Mouse (Mus musculus): ENCODE measurements around the gene Itpr1. TPM values are rescaled to one million over a fixed set of nuclear protein-coding genes. Genes with fewer than 3 reads are reported as not detected.

Gene Itpr1
- polyA plus RNA-seq, 1 experiment from 2014 or later, result 5.0 TPM

DNA sequence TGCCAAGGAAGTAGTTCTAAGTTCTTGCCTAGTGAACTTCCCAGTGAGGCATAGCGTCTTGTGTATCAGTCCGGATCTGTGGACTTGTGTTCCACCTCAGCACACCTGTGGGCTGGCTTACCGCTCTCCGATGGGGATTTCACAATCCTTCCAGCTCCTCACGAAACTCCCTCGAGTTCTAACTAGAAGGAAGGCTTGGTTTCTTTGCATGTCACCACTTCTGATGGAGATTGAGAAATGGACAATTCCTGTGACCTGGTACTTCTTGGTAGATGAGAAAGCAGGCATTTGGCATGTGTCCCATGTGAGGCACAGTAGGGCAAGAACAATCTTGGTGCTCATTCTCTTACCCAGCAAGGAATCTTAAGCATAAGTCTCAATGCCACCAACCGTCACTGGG is 205.3 kb downstream of the Itpr1 start:
- no peak overlapping the region for H3K27ac ChIP-seq (replicated peaks)
- WGBS, result 92% methylated on average over 7 of the region's 7 CpGs
- ATAC-seq (ENCODE audit: low FRiP score, low read depth), result no peak

DNA sequence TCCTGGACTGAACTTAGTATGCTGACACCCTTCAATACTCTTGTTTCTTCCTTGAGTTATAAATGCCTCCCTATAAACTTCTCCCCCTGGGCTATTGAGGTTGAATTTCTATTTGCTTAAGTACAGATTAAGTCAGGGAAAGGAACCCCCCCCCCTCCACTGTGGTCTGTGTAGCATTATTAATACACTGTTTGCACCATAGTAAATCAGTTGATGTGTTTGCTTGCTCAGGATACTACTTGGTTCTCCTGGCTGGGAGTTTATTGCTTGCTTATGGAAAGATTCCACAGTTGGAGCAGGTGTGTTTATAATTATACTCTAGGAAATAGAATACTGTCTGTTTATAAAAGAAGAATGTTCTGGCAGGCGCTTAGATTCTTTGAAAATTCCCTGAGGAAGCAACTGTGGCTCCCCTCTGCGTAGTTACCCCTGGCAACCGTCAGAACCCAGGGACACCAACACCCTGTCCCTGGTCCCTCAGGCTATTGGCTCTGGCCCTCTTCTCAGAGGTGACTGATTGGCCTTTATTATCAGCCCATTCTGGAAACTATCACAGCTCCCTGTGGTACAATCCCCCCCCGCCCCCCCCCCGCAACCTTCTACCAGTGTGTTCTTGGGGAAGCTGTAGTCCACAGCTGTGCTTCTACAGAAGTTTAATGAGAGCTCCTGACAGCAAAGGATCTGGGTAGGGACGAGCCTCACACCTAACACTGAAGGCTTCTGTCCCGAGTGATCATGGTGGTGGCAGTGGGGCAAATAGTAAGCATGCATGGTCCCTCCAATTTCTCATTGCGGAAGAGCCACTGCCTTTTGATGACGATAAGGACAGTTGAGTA is 212.1 kb downstream of the Itpr1 start:
- WGBS, result 40% methylated on average over 9 of the region's 9 CpGs
- Histone ChIP-seq H3K27ac (replicated peaks) (no peak overlapping the region), H3K36me3 (no peaks in the 10 kb centered on the region), H3K27me3 (no peaks in the 10 kb centered on the region), H3K9me3 (no peaks in the 10 kb centered on the region), H3K9ac (no peak overlapping the region), H3K4me3 (no peak overlapping the region), H3K4me2 (no peak overlapping the region), H3K4me1 (replicated peaks) (peaks cover 25% of the 10 kb centered on the region)
- ATAC-seq (ENCODE audit: low FRiP score, low read depth), result peak; percentile 63; the same call in 1 of the 2 replicates

More for the DNA sequence above, 205.3 kb downstream of the Itpr1 start:
- Histone ChIP-seq H3K9ac (no peak overlapping the region), H3K36me3 (no peaks in the 10 kb centered on the region), H3K4me3 (no peak overlapping the region), H3K9me3 (no peaks in the 10 kb centered on the region), H3K27me3 (no peaks in the 10 kb centered on the region), H3K4me2 (no peak overlapping the region), H3K4me1 (replicated peaks) (no peaks in the 10 kb centered on the region)

DNA sequence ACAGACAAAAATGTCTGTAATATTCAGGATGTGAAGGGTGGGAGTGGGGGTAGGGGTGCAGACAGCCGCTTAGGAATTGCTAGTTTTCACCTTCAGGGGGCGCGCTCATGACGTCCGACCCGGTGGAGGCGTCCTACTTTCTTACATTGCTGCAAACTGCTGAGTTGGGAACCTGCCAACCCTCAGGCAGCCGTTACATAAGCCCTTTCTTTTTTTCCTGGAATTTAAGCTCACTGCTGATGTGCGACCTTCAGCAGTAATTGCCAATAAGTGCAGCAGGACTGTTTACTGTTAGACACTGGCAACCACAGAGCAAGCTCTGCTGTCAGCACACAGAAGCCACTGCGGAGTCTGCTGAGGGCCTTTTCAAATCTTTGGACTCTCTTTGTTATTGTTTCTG is 213.9 kb downstream of the Itpr1 start:
- WGBS, result 10% methylated on average over 10 of the region's 10 CpGs
- Histone ChIP-seq H3K9ac (no peak overlapping the region), H3K4me2 (peak overlapping the region; percentile 36), H3K36me3 (no peaks in the 10 kb centered on the region), H3K9me3 (no peaks in the 10 kb centered on the region), H3K27ac (replicated peaks) (peak overlapping the region; percentile 64), H3K4me3 (no peak overlapping the region), H3K4me1 (replicated peaks) (peaks cover 25% of the 10 kb centered on the region), H3K27me3 (no peaks in the 10 kb centered on the region)
- peak; percentile 84 for ATAC-seq (ENCODE audit: low FRiP score, low read depth)

DNA sequence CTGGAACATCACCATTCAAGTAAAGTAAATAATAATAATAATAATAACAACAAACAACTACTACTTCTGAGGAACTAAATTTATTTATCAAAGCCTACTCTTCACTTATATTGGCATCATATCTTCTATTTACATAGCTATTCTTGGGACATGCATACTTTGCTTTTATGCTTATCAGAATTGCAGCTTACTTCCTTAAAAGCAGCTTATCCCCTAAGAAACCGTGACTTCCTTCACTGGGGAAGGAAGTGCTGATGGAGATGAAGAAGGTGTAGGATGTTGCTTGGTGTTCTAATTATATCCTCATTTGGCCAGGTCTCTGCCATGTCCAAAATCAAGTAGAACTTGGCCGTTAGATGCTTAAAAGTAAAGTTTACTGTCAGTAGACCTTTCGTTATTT is 215.5 kb downstream of the Itpr1 start:
- H3K36me3 ChIP-seq, result no peaks in the 10 kb centered on the region
- ATAC-seq (ENCODE audit: low FRiP score, low read depth), result no peak
- peaks cover 25% of the 10 kb centered on the region for H3K4me1 ChIP-seq (replicated peaks)
- 96% methylated on average over 3 of the region's 3 CpGs for whole genome bisulfite sequencing
- no peak overlapping the region for H3K4me2 ChIP-seq
- H3K4me3 ChIP-seq, result no peak overlapping the region
- no peaks in the 10 kb centered on the region for H3K27me3 ChIP-seq
- no peak overlapping the region for H3K27ac ChIP-seq (replicated peaks)
- no peak overlapping the region for H3K9ac ChIP-seq
- H3K9me3 ChIP-seq, result no peaks in the 10 kb centered on the region

DNA sequence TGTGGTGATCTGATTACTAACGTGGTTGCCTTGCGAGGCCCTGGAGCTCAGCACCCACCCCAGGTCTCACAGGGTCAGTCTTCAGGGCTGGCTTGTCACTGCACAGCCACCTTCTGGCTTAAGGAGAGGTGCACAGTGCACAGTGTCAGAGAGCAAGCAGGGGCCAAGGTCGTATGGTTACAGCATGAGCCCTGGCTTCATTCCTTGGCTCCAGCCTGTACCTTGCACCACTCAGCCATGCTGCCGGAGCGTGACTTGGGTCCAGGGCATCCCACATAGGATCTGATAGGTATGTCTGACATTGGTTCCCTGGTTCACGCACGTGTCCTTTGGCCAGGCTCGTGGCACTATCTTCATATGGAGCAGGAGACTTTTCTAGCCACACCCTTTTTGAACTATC is 217.1 kb downstream of the Itpr1 start:
- H3K27me3 ChIP-seq, result no peaks in the 10 kb centered on the region
- H3K9me3 ChIP-seq, result no peaks in the 10 kb centered on the region
- H3K4me1 ChIP-seq (replicated peaks), result peaks cover 17% of the 10 kb centered on the region
- H3K4me3 ChIP-seq, result no peak overlapping the region
- H3K4me2 ChIP-seq, result no peak overlapping the region
- WGBS, result 93% methylated on average over 8 of the region's 8 CpGs
- H3K27ac ChIP-seq (replicated peaks), result no peak overlapping the region
- ATAC-seq (ENCODE audit: low FRiP score, low read depth), result no peak
- no peaks in the 10 kb centered on the region for H3K36me3 ChIP-seq
- H3K9ac ChIP-seq, result no peak overlapping the region

DNA sequence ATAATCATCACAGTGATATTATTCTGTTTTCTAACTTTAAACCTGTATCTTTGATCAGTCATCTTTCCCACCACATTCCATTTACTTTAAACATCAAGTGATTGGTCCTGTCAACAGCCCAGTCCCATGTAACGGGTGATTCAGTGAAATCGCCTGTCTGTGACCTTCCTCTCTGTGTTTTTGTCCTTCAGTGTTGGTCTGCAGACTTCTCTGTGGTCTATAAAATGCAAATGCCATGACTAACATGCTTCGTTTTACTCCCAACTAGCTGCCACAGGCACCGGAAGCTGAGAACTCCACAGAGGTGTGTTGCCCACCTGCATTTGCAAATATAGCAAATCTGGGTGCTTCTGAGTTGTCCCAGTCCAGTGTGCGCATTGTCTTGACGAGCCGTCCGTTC is 218.3 kb downstream of the Itpr1 start:
- Histone ChIP-seq H3K27me3 (no peaks in the 10 kb centered on the region), H3K4me1 (replicated peaks) (peaks cover 20% of the 10 kb centered on the region), H3K9me3 (no peaks in the 10 kb centered on the region), H3K27ac (replicated peaks) (no peak overlapping the region), H3K36me3 (no peaks in the 10 kb centered on the region), H3K4me3 (no peak overlapping the region), H3K4me2 (no peak overlapping the region), H3K9ac (no peak overlapping the region)
- WGBS, result 87% methylated on average over 8 of the region's 8 CpGs
- no peak for ATAC-seq (ENCODE audit: low FRiP score, low read depth)

DNA sequence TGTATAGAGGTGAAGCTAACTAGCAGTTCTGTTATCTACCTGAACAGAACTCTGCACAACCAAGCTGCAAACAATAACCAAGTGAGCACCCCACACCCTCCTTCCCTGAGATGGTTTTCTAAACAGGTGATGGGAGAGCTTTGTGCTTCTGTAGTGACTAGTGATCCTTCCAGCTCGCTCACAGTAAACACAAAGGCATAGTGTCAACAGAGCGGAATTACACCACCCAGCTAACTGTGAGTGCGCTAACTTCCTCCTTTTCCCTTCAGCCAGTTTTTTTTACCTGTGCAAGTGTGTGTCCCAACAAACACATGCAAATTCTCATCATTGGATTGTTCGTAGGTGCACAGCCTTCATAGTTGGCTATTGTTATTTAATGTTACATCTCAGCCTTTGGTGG is 219.9 kb downstream of the Itpr1 start:
- H3K4me2 ChIP-seq, result no peak overlapping the region
- H3K36me3 ChIP-seq, result no peaks in the 10 kb centered on the region
- H3K4me3 ChIP-seq, result no peak overlapping the region
- no peaks in the 10 kb centered on the region for H3K9me3 ChIP-seq
- H3K27me3 ChIP-seq, result no peaks in the 10 kb centered on the region
- no peak for ATAC-seq (ENCODE audit: low FRiP score, low read depth)
- peaks cover 17% of the 10 kb centered on the region for H3K4me1 ChIP-seq (replicated peaks)
- no peak overlapping the region for H3K27ac ChIP-seq (replicated peaks)
- WGBS, result 90% methylated on average over 4 of the region's 4 CpGs
- H3K9ac ChIP-seq, result no peak overlapping the region

DNA sequence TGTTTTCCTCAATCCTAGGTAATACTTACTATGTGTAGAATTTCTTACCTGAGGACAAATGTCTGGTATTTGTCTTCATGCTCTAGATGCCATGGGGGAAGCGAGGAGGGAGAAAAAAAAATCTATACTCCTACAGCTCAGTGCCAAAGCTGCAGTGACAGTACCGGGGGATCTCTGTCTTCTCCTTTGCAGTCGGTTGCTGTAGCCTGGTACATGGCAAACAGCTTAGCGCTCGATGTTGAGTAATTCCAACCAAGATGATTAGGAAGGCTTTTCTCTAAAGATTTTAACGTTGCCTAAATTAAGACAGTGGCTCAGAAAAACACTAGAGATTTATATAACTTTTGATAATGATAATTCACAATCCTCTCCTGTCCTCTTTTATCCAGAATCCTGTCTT is 221.9 kb downstream of the Itpr1 start:
- Histone ChIP-seq H3K27ac (replicated peaks) (no peak overlapping the region), H3K4me3 (no peak overlapping the region), H3K36me3 (no peaks in the 10 kb centered on the region), H3K27me3 (no peaks in the 10 kb centered on the region), H3K4me2 (no peak overlapping the region), H3K9ac (no peak overlapping the region), H3K9me3 (no peaks in the 10 kb centered on the region), H3K4me1 (replicated peaks) (peaks cover 17% of the 10 kb centered on the region)
- no peak for ATAC-seq (ENCODE audit: low FRiP score, low read depth)
- WGBS, result 66% methylated on average over 6 of the region's 6 CpGs

DNA sequence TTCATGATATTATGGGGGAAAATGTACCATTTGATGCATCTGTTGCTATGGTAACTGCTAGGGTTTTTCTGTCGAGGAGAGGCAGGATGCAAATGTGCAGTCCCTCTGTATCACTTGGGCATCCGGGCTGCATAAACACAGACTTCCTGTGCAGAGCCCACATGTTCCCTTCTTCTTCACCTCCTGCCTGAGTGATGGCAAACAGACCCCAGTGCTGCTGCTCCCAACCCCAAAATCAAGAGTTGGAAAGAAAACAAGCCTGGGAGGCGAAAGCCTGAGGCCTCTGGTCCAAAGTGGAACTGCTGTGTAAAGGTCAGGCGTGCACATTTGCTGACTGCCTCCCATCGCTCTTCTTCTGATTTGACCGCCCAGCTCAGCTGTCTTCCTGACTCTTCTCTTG is 222.6 kb downstream of the Itpr1 start:
- 55% methylated on average over 6 of the region's 6 CpGs for WGBS

DNA sequence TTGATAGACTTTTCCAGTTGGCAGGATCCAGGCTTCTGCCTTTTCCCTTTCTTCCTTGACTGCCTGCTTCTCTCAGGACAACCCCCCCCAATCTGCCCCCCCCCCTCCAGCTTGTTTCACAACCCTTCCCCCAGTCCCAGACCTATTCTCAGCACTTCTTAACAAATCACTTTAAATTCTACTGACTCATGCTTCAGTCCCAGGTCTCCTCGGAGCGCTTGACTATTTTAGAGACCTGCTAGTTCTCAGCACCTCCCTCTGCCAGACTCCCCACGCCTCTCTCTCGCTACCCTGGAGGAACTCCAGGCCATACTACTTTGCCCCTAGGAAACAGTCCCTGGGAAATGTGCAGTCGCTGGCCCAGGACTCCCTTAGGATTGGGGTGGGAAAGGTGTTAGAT is 223.7 kb downstream of the Itpr1 start:
- Histone ChIP-seq H3K4me1 (replicated peaks) (peaks cover 17% of the 10 kb centered on the region), H3K4me3 (no peak overlapping the region), H3K36me3 (no peaks in the 10 kb centered on the region), H3K27ac (replicated peaks) (no peak overlapping the region), H3K9me3 (peaks cover 3% of the 10 kb centered on the region; the same call in 1 of the 2 replicates), H3K4me2 (no peak overlapping the region), H3K9ac (no peak overlapping the region), H3K27me3 (no peaks in the 10 kb centered on the region)
- 36% methylated on average over 5 of the region's 5 CpGs for WGBS
- ATAC-seq (ENCODE audit: low FRiP score, low read depth), result no peak

More for the DNA sequence above, 222.6 kb downstream of the Itpr1 start:
- Histone ChIP-seq H3K27ac (replicated peaks) (0 out of 2 replicates have a peak overlapping the region, but pooled peaks have one; percentile 10), H3K4me3 (no peak overlapping the region), H3K9me3 (no peaks in the 10 kb centered on the region), H3K27me3 (no peaks in the 10 kb centered on the region), H3K4me2 (no peak overlapping the region), H3K4me1 (replicated peaks) (peaks cover 17% of the 10 kb centered on the region), H3K9ac (no peak overlapping the region), H3K36me3 (no peaks in the 10 kb centered on the region)
- peak; percentile 65 for ATAC-seq (ENCODE audit: low FRiP score, low read depth)

DNA sequence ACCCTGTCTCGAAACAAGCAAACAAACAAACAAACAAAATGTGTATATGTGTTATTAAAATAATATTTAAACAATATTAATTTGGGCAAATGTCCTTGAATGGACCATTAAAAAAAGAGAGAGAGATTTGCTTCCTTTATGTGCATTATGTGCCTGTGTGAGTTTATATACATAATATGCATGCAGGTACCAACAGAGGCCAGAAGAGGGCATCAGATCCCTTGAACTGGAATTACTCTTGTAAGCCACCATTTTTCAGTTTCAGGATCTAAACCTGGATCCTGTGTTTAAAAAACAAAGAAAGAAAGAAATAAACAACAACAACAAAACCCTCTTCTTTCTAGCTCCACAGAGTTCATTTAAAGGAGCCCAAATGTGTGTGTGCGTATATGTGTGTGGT is 228.4 kb downstream of the Itpr1 start:
- Histone ChIP-seq H3K4me1 (replicated peaks) (peaks cover 6% of the 10 kb centered on the region), H3K27ac (replicated peaks) (no peak overlapping the region), H3K27me3 (no peaks in the 10 kb centered on the region), H3K9me3 (peaks cover 3% of the 10 kb centered on the region; the same call in 1 of the 2 replicates), H3K36me3 (no peaks in the 10 kb centered on the region), H3K4me3 (no peak overlapping the region), H3K4me2 (no peak overlapping the region), H3K9ac (no peak overlapping the region)
- no peak for ATAC-seq (ENCODE audit: low FRiP score, low read depth)
- WGBS, result 96% methylated on average over 2 of the region's 2 CpGs

DNA sequence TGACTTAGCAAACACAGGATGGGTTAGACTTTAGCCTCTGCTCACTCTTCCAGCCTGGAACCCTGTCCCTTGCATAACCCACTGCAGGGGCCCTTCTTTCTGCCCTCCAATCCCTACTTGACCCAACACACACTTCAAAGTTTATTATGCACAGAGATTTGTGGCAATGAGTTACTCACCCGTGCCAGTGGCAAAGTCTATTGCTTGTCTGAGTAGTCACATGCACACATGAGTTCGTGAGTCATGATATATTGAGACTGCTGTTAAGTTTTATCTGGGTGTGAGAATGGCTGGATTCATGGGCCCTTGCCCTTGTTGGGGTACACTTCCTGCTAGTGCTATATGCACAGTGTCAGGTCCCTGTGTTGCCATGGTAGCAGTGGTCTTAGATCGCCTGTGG is 229.4 kb downstream of the Itpr1 start:
- no peak overlapping the region for H3K27ac ChIP-seq (replicated peaks)
- no peak overlapping the region for H3K9ac ChIP-seq
- no peak overlapping the region for H3K4me2 ChIP-seq
- peaks cover 3% of the 10 kb centered on the region; the same call in 1 of the 2 replicates for H3K9me3 ChIP-seq
- H3K4me3 ChIP-seq, result no peak overlapping the region
- no peaks in the 10 kb centered on the region for H3K36me3 ChIP-seq
- H3K27me3 ChIP-seq, result no peaks in the 10 kb centered on the region
- no peaks in the 10 kb centered on the region for H3K4me1 ChIP-seq (replicated peaks)
- ATAC-seq (ENCODE audit: low FRiP score, low read depth), result no peak
- WGBS, result 93% methylated on average over 3 of the region's 3 CpGs
